ENCODE assay signal across 25 mouse cellular contexts in genomic region chr2:157918529-157918928, GRCm38 (mm10). TPM values are rescaled to one million over a fixed set of nuclear protein-coding genes. Genes with fewer than 3 reads are reported as not detected.
DNase-seq lines count a peak whose midpoint lies in the region; ATAC-seq and TF ChIP-seq lines count a peak whose summit lies in the region.
"Had no signal": no experiment of that assay in that cellular context is flagged by ENCODE, and none has a peak within 500 bp of the region (broad histone marks: within the 10 kb centered on the region; RNA-seq: fewer than 3 reads in every experiment).

No protein-coding gene starts in this region.

- ATAC-seq in midbrain, embryonic 12.5 days (ENCODE audit: low FRiP score, low read depth), result no peak
- ATAC-seq in hindbrain, postnatal 0 days, result no peak
- no peak for ATAC-seq in neural tube, embryonic 15.5 days (ENCODE audit: low FRiP score)
- ATAC-seq: inflammation-experienced regulatory T-cells, adult 6 months; Patski had no signal

- peaks cover 66% of the 10 kb centered on the region for H3K27me3 ChIP-seq in midbrain, embryonic 12.5 days
- H3K27me3 ChIP-seq in midbrain, embryonic 10.5 days (ENCODE audit: low read depth, poor library complexity, severe bottlenecking), result peaks cover 58% of the 10 kb centered on the region
- H3K27me3 ChIP-seq in hindbrain, postnatal 0 days (ENCODE audit: insufficient read depth, low read length), result 0 out of 2 replicates have a peak, but pooled peaks cover 7% of the 10 kb centered on the region
- peaks cover 20% of the 10 kb centered on the region; the same call in 1 of the 2 replicates for H3K27me3 ChIP-seq in neural tube, embryonic 15.5 days (replicated peaks)

- no peak for DNase-seq in midbrain, embryonic 10.5 days (ENCODE audit: low spot score)
- peak; percentile 48 for DNase-seq in ZHBTc4 (ENCODE audit: low read depth, low spot score)
- DNase-seq in hindbrain, postnatal 0 days (ENCODE audit: low spot score), result no peak
- DNase-seq in frontal cortex, postnatal 14 days (ENCODE audit: low spot score in 2 of 2), result no peak
- DNase-seq in gastrocnemius, adult 2 months, result no peak
- DNase-seq: adrenal gland, postnatal 14 days; cerebellum, adult 11-12 months; cerebellum, postnatal 36 days; heart, postnatal 10 days; lung, adult 18-20 months had no signal

- H3K4me1 ChIP-seq in midbrain, embryonic 12.5 days, result peaks cover 29% of the 10 kb centered on the region
- peaks cover 26% of the 10 kb centered on the region for H3K4me1 ChIP-seq in midbrain, embryonic 10.5 days
- H3K4me1 ChIP-seq in hindbrain, postnatal 0 days (ENCODE audit: insufficient read depth, low read length), result peaks cover 17% of the 10 kb centered on the region
- peaks cover 88% of the 10 kb centered on the region for H3K4me1 ChIP-seq in neural tube, embryonic 15.5 days
- H3K4me1 ChIP-seq: megakaryocyte, embryonic 14.5 days had no signal

- H3K27ac ChIP-seq in midbrain, embryonic 12.5 days (replicated peaks), result no peak overlapping the region
- H3K27ac ChIP-seq in midbrain, embryonic 10.5 days (replicated peaks), result no peak overlapping the region
- H3K27ac ChIP-seq in hindbrain, postnatal 0 days, result no peak overlapping the region
- no peak overlapping the region; the same call in 1 of the 2 replicates for H3K27ac ChIP-seq in neural tube, embryonic 15.5 days (replicated peaks)
- no peak overlapping the region for H3K27ac ChIP-seq in gastrocnemius, adult 2 months
- H3K27ac ChIP-seq: embryonic facial prominence, embryonic 10.5 days; stomach, postnatal 0 days had no signal

- no peak overlapping the region for H3K4me3 ChIP-seq in midbrain, embryonic 12.5 days
- no peak overlapping the region for H3K4me3 ChIP-seq in midbrain, embryonic 10.5 days
- peak overlapping the region; percentile 8; the same call in 1 of the 2 replicates for H3K4me3 ChIP-seq in hindbrain, postnatal 0 days (ENCODE audit: low read length)
- H3K4me3 ChIP-seq in neural tube, embryonic 15.5 days (replicated peaks), result peak overlapping the region; percentile 21
- H3K4me3 ChIP-seq in gastrocnemius, adult 2 months, result no peak overlapping the region
- H3K4me3 ChIP-seq: embryonic facial prominence, embryonic 10.5 days; megakaryocyte, embryonic 14.5 days; myocyte had no signal

- no peak for TF ChIP-seq CTCF in hindbrain, postnatal 0 days (IDR thresholded peaks at IDR 0.05; ENCODE audit: low read depth)
- TF ChIP-seq CTCF in gastrocnemius, adult 2 months (IDR thresholded peaks at IDR 0.05), result no peak

- intact Hi-C loops in gastrocnemius, adult 2 months (cut with DNase I), result no loop called here

- H3K4me2 ChIP-seq in midbrain, embryonic 12.5 days (replicated peaks), result peak overlapping the region; percentile 64; the same call in 1 of the 2 replicates
- H3K4me2 ChIP-seq in hindbrain, postnatal 0 days (ENCODE audit: low read depth, low read length), result peak overlapping the region; percentile 46
- H3K4me2 ChIP-seq in neural tube, embryonic 15.5 days, result peak overlapping the region; percentile 87
- H3K4me2 ChIP-seq: heart, embryonic 11.5 days; liver, embryonic 11.5 days had no signal

- H3K9me3 ChIP-seq in midbrain, embryonic 12.5 days, result no peaks in the 10 kb centered on the region
- no peaks in the 10 kb centered on the region for H3K9me3 ChIP-seq in midbrain, embryonic 10.5 days (replicated peaks)
- no peaks in the 10 kb centered on the region for H3K9me3 ChIP-seq in hindbrain, postnatal 0 days (ENCODE audit: low read length)
- no peaks in the 10 kb centered on the region for H3K9me3 ChIP-seq in neural tube, embryonic 15.5 days (replicated peaks)
- H3K9me3 ChIP-seq: embryonic facial prominence, embryonic 10.5 days; megakaryocyte, embryonic 14.5 days had no signal

- no peaks in the 10 kb centered on the region for H3K36me3 ChIP-seq in midbrain, embryonic 12.5 days
- no peaks in the 10 kb centered on the region for H3K36me3 ChIP-seq in midbrain, embryonic 10.5 days
- H3K36me3 ChIP-seq in hindbrain, postnatal 0 days (ENCODE audit: insufficient read depth, low read length), result no peaks in the 10 kb centered on the region
- no peaks in the 10 kb centered on the region for H3K36me3 ChIP-seq in neural tube, embryonic 15.5 days
- H3K36me3 ChIP-seq: embryonic facial prominence, embryonic 10.5 days had no signal

- 0 out of 2 replicates have a peak overlapping the region, but pooled peaks have one; percentile 20 for H3K9ac ChIP-seq in midbrain, embryonic 12.5 days (replicated peaks)
- H3K9ac ChIP-seq in hindbrain, postnatal 0 days (replicated peaks; ENCODE audit: low read length), result no peak overlapping the region
- H3K9ac ChIP-seq in neural tube, embryonic 15.5 days (replicated peaks), result 0 out of 2 replicates have a peak overlapping the region, but pooled peaks have one; percentile 8

- WGBS in midbrain, embryonic 12.5 days, result 7% methylated on average over 10 of the region's 10 CpGs
- 7% methylated on average over 10 of the region's 10 CpGs for WGBS in midbrain, embryonic 10.5 days
- 4% methylated on average over 10 of the region's 10 CpGs for WGBS in hindbrain, postnatal 0 days
- WGBS in neural tube, embryonic 15.5 days, result 9% methylated on average over 10 of the region's 10 CpGs

RNA-seq across cellular contexts. Expression of gene Vstm2l, which starts 4.1 kb away (rescaled TPM):
- polyA plus RNA-seq in midbrain, embryonic 12.5 days (2016; fragmentation: Nextera tagmentation; extraction: Ambion mirVana), result 8.9 and 9.3 TPM in 2 replicates
- polyA plus RNA-seq in midbrain, embryonic 10.5 days (2016; fragmentation: Nextera tagmentation; extraction: Ambion mirVana), result 0.53 and 1.4 TPM in 2 replicates
- 318 and 326 TPM in 2 replicates for total RNA-seq in hindbrain, postnatal 0 days (2014; rRNA removed)
- 46.4 TPM in 2 replicates for polyA plus RNA-seq in hindbrain, postnatal 0 days (2015; fragmentation: Nextera tagmentation; extraction: Ambion mirVana)
- polyA plus RNA-seq in neural tube, embryonic 15.5 days (2015; fragmentation: Nextera tagmentation; extraction: Ambion mirVana), result 31.2 and 42.9 TPM in 2 replicates
- not detected for total RNA-seq in gastrocnemius, adult 2 months (2021)
- total RNA-seq: gastrocnemius, adult 8-10 months; granulocyte monocyte progenitor cell, adult 5-6 weeks had no signal
- polyA plus RNA-seq: C2C12; inflammation-experienced regulatory T-cells, adult 6 months; limb, embryonic 11.5 days; myocyte; Patski; thymus, postnatal 0 days had no signal

Comparison
In these comparisons a context has a peak if more than half of its experiments do, and no peak if none do; other contexts are left out.
1. H3K4me3 ChIP-seq: peak in hindbrain, postnatal 0 days (single experiment) and neural tube, embryonic 15.5 days (single experiment); none in midbrain, embryonic 12.5 days (single experiment), midbrain, embryonic 10.5 days (single experiment) and gastrocnemius, adult 2 months (single experiment).
2. Peak in every context shown above with its lines, with median percentiles within 50 percentile points of each other: H3K4me2 ChIP-seq.